Mouse (Mus musculus) erythroblast, embryonic 14.5 days (primary cell): ENCODE results near the gene Nfib.

Source experiments
- GATA1 ChIP-seq: IDR thresholded peaks from 2 replicates; pipeline ENCODE4 v1.6.1; 2012; ENCODE audit warnings: low read length, inconsistent platforms, mixed read lengths
- TAL1 ChIP-seq: IDR thresholded peaks from 3 replicates; pipeline ENCODE4 v1.6.1; 2012; ENCODE audit warnings: low read length, inconsistent platforms, mixed read lengths

- no peak for TF ChIP-seq GATA1
- no peak for TF ChIP-seq TAL1
Observed at GRCm38 (mm10) chr4:82623835-82624234, 81.7 kb downstream of the Nfib start.
